Mouse (Mus musculus) MEL (cell line): ENCODE results near the gene Gtf2a1. TPM values are rescaled to one million over a fixed set of nuclear protein-coding genes. Genes with fewer than 3 reads are reported as not detected.
A peak's percentile ranks its signal among the peaks of the same experiment; 100 is the strongest.

ENCODE experiments used
- DNase-seq: peaks from one replicate; pipeline ENCODE4 v3.0.0; 2011; ENCODE audit warnings: low read depth, low spot score
- H3K27ac ChIP-seq: 2 replicates; pipeline ENCODE4 v1.5.1; 2012; ENCODE audit warnings: low read depth, mild to moderate bottlenecking, control low read depth, low read length, moderate library complexity; ENCODE audit not compliant: control insufficient read depth
- H3K27me3 ChIP-seq, 2 experiments: fragments of 150-350 bp in 1 of 2; sonication (generic) in 1 of 2; 2 replicates each; pipeline ENCODE4 v1.6.1; 2012; ENCODE audit warnings: low read length in 2 of 2, mild to moderate bottlenecking in 2 of 2, improper control_type of control experiment in 1 of 2, moderate library complexity in 1 of 2; ENCODE audit not compliant: insufficient read depth in 2 of 2, control insufficient read depth in 1 of 2
- H3K36me3 ChIP-seq, 2 experiments: 2 replicates each; pipeline ENCODE4 v1.6.1; 2012 to 2014; ENCODE audit warnings: low read length in 2 of 2, improper control_type of control experiment in 1 of 2, inconsistent platforms in 1 of 2, mild to moderate bottlenecking in 1 of 2; ENCODE audit not compliant: insufficient read depth in 2 of 2, control insufficient read depth in 1 of 2
- H3K4me1 ChIP-seq, 2 experiments: fragments of 150-350 bp in 1 of 2; sonication (generic) in 1 of 2; 2 replicates each; pipeline ENCODE4 v1.6.1; 2012; ENCODE audit warnings: low read length in 2 of 2, improper control_type of control experiment in 1 of 2, mild to moderate bottlenecking in 1 of 2; ENCODE audit not compliant: insufficient read depth in 2 of 2, control insufficient read depth in 1 of 2
- H3K4me3 ChIP-seq, 2 experiments: fragments of 150-350 bp in 1 of 2; sonication (generic) in 1 of 2; 2 replicates each; pipeline ENCODE4 v1.5.1; 2012; ENCODE audit warnings: low read depth in 2 of 2, low read length in 2 of 2, mild to moderate bottlenecking in 2 of 2, moderate library complexity in 2 of 2, control low read depth in 1 of 2, improper control_type of control experiment in 1 of 2; ENCODE audit not compliant: control insufficient read depth in 1 of 2, insufficient read depth in 1 of 2
- H3K79me2 ChIP-seq: 2 replicates; pipeline ENCODE4 v1.6.1; 2012; ENCODE audit warnings: mild to moderate bottlenecking, low read length, moderate library complexity; ENCODE audit not compliant: control insufficient read depth, poor library complexity, insufficient read depth
- H3K9ac ChIP-seq: 2 replicates; pipeline ENCODE4 v1.6.1; 2012; ENCODE audit warnings: low read depth, mild to moderate bottlenecking, control low read depth, low read length, moderate library complexity; ENCODE audit not compliant: control insufficient read depth, poor library complexity, severe bottlenecking
- H3K9me3 ChIP-seq: fragments of 150-350 bp; sonication (generic); replicated peaks from 2 replicates; pipeline ENCODE4 v1.6.1; 2012; ENCODE audit warnings: mild to moderate bottlenecking, low read length, improper control_type of control experiment, moderate library complexity; ENCODE audit not compliant: insufficient read depth
- GATA1 ChIP-seq: IDR thresholded peaks from 2 replicates; pipeline ENCODE4 v1.6.1; 2011; ENCODE audit warnings: low read depth, low read length, improper control_type of control experiment
- JUND ChIP-seq: IDR thresholded peaks from 2 replicates; pipeline ENCODE4 v1.6.1; 2011; ENCODE audit warnings: low read depth, mild to moderate bottlenecking, improper control_type of control experiment, low read length
- MAFK ChIP-seq: IDR thresholded peaks from 2 replicates; pipeline ENCODE4 v1.6.1; 2011; ENCODE audit warnings: low read depth, mild to moderate bottlenecking, low read length, improper control_type of control experiment, borderline replicate concordance
- MAZ ChIP-seq: IDR thresholded peaks from 2 replicates; pipeline ENCODE4 v1.6.1; 2012; ENCODE audit warnings: low read depth, mild to moderate bottlenecking, inconsistent platforms, low read length, improper control_type of control experiment
- MYB ChIP-seq: IDR thresholded peaks from 2 replicates; pipeline ENCODE4 v1.6.1; 2011; ENCODE audit warnings: mild to moderate bottlenecking, low read depth, low read length, improper control_type of control experiment
- MYC ChIP-seq: IDR thresholded peaks from 2 replicates; pipeline ENCODE4 v1.6.1; 2011; ENCODE audit warnings: low read depth, mild to moderate bottlenecking, low read length, improper control_type of control experiment, moderate library complexity
- POLR2AphosphoS5 ChIP-seq: IDR thresholded peaks from 2 replicates; pipeline ENCODE4 v1.6.1; 2012; ENCODE audit warnings: low read depth, borderline replicate concordance, mild to moderate bottlenecking, inconsistent platforms, low read length, moderate library complexity, mixed read lengths
- RCOR1 ChIP-seq: IDR thresholded peaks from 2 replicates; pipeline ENCODE4 v1.6.1; 2012; ENCODE audit warnings: low read depth, mild to moderate bottlenecking, inconsistent platforms, low read length, improper control_type of control experiment
- TCF12 ChIP-seq: IDR thresholded peaks from 2 replicates; pipeline ENCODE4 v1.6.1; 2014; ENCODE audit warnings: low read depth, mild to moderate bottlenecking, inconsistent platforms, low read length, improper control_type of control experiment, moderate library complexity
- UBTF ChIP-seq: IDR thresholded peaks from 2 replicates; pipeline ENCODE4 v1.6.1; 2012; ENCODE audit warnings: low read depth, mild to moderate bottlenecking, inconsistent platforms, low read length, improper control_type of control experiment, moderate library complexity, borderline replicate concordance; ENCODE audit not compliant: insufficient read depth
- ZMIZ1 ChIP-seq: IDR thresholded peaks from 2 replicates; pipeline ENCODE4 v1.6.1; 2012; ENCODE audit warnings: low read depth, mild to moderate bottlenecking, inconsistent platforms, low read length, improper control_type of control experiment, moderate library complexity
- polyA plus RNA-seq, 2 experiments: library from polyadenylated mRNA; stranded (reverse) in 1 of 2; unstranded in 1 of 2; fragments of >175 nt in 1 of 2; fragments of >200 nt in 1 of 2; gene quantifications; 2 replicates each; pipeline versions ENCODE4 v1.2.1 to v1.2.4; 2012; ENCODE audit warnings: low replicate concordance in 2 of 2, low read depth in 1 of 2; ENCODE audit not compliant: insufficient read length in 2 of 2, insufficient read depth in 1 of 2, missing spikeins in 1 of 2
- total RNA-seq: library from RNA; depleted of rRNA; stranded (reverse); fragments of 300-350 nt; gene quantifications from 2 replicates; pipeline ENCODE4 v1.2.3, GENCODE M21; 2012

The Gtf2a1 gene
- total and polyA plus RNA-seq, 3 experiments = 14.3 to 15.3 TPM; not detected in 1

DNA sequence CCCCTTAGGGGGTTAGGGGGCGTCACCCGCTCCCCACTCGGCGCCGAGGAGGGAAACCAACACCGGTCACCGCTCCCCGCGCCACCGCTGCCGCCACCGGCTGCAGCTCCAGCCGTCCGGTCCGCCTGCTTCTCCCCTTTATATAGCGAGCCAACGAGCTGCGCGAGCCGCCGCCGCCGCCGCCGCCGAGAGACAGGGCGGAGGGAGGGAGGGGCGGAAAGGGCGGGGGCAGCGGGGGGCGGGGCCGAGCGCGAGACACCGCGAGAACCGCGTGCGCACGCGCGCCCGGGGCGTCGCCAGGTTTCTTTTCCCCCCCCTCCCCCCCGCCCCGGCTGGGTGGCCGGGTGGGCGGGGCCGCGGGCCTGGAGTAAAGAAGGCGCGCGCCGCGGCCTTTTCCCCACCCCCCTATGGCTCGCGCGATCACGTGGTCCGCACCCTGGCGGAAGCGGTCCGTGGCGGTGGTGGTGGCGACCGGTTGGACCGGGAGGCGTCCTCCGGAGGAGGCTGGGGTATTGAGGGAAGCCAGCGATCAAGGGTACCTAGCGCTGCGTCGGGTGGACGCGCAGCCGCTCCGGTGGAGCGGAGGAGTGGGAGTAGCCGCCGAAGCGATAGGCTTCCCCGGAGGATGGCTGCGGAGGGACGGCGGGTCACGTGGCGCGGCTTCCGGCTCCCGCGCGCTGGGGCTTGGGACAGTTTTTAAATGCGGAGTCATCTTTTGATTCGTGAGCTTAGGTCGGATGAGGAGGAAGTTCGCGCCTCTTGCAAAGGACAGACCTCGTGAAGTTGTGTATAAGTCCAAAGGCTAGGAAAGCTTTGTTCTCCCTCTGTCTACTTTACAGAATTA lies at the start of gene Gtf2a1 (continued):
- no peak for TF ChIP-seq MAFK
- TF ChIP-seq UBTF = no peak
- no peak for TF ChIP-seq GATA1
- TF ChIP-seq POLR2AphosphoS5 = peak; percentile 88
- no peak for TF ChIP-seq JUND

DNA sequence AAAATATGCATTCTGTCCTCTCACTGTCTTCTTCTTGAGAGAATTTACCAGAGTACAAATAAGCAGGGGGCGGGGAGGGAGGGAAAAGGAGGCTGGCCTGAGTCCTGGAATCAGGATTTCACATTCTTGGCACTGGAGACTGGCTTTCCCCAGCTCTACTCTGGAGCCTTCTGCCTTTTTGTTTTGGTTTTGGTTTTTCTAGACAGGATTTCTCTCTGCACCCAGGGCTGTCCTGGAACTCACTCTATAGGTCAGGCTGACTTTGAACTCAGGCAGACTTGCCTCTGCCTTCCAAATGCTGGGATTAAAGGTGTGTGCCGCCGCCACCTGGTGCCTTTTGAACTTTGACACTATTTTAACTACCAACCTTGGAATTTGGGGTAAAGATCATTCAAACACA lies 48.1 kb upstream of the Gtf2a1 start:
- Histone ChIP-seq H3K4me3 (no peak overlapping the region), H3K27ac (no peak overlapping the region), H3K79me2 (no peaks in the 10 kb centered on the region), H3K9me3 (no peaks in the 10 kb centered on the region), H3K36me3 (no peaks in the 10 kb centered on the region), H3K4me1 (no peaks in the 10 kb centered on the region), H3K9ac (no peak overlapping the region), H3K27me3 (no peaks in the 10 kb centered on the region; a peak in 2 of 4 replicates)
- TF ChIP-seq MYB (no peak), ZMIZ1 (no peak), POLR2AphosphoS5 (no peak), TCF12 (no peak), MYC (no peak)
- DNase-seq = no peak

DNA sequence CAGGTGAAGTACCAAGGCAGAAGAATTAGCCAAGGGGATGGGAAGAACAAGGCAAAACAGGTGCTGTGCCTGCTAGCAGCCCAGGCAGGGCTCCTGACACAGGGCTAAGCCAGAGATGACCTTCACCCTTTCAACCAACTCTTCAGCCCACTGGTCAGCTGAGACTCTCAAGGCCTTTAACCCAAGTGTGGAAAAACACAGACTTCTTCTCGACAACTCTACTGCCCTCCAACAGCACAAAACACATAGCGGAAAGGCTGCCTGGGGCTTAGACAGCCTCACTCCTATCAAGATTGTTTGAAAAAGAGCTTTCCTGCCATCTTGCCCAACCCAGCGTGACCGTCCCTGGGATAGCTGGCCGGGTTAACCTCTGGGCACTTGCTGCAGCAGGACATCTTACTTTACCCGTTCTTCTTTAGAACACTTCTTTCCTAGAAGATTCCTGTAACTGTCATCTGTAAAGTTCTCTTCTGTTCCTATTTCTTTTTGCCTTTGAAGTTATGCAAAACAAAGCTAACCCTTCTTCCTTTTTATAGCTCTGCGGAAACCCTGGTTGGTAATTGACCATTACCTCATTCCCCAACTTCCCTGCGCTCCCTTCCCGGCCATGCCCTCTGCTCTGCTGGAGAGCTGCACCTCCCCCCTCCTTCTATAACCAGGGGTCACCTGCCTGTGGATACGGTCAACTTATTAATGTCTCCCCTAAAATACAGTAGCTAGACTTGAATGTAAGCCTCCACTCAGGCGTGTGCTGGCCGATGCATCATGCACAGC lies 47.0 kb upstream of the Gtf2a1 start:
- Histone ChIP-seq H3K27me3 (no peaks in the 10 kb centered on the region; a peak in 2 of 4 replicates), H3K4me3 (no peak overlapping the region), H3K4me1 (no peaks in the 10 kb centered on the region), H3K9ac (no peak overlapping the region), H3K9me3 (no peaks in the 10 kb centered on the region), H3K36me3 (no peaks in the 10 kb centered on the region), H3K27ac (no peak overlapping the region)
- TF ChIP-seq MAZ (no peak), RCOR1 (no peak)
- TF ChIP-seq, all 39 proteins: peak for 0
- no peaks in the 10 kb centered on the region for H3K79me2 ChIP-seq
- no peak for DNase-seq
